Mouse (Mus musculus): ENCODE data around the gene Ndufaf2. TPM values are rescaled to one million over a fixed set of nuclear protein-coding genes. Genes with fewer than 3 reads are reported as not detected.

Gene Ndufaf2
- total RNA-seq (2021): 10 to 100 TPM; 30.5 to 30.9 TPM

DNA sequence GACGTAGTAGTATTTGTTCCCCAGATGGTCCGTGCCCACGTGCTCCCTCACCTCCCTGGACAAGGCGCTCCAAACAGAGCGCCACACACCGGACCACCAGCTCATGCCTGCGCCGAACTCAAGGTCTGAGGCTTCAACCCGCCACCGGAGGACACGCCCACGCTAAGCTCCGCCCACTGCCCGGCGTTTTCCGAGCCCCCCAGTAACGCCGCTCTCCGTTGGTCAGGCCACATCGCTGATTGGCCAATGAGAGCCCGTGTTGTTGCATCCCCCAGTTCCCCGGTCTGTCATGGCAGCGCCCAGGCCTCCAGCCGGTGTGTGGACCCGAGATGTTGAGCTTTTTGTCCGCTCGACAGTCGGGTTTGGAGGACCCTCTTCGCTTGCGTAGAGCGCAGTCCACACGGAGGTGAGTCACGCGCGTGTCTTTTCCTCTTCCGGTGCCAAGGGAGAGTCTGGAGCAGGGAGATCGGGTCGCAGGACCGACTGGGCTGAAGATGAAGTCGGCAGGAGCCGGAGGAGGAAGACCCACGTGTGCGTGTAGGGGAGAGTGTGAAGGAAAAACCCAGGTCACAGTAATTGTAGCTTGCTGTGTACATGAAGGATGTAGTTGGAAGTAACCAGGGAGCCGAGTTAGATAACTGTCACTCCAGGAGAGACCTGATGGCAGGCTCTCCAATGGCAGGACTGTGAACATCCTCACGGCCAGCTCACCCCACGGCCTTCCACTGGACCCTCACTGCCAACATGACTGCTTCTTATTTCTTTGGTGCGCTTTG, at the start of gene Ndufaf2, which contains the start of gene Ercc8:
Ndufaf2 (minus strand) TSS at position 159 of the 776 bp plus-strand sequence.
Ercc8 (plus strand) TSS at position 267 of the 776 bp plus-strand sequence.
- intact Hi-C loops (cut with DNase I): loop anchor here (10.0 kb wide), 1 partner anchor 114 kb away; the partner anchor contains the start of gene Smim15
- peak; percentile 98 for DNase-seq

DNA sequence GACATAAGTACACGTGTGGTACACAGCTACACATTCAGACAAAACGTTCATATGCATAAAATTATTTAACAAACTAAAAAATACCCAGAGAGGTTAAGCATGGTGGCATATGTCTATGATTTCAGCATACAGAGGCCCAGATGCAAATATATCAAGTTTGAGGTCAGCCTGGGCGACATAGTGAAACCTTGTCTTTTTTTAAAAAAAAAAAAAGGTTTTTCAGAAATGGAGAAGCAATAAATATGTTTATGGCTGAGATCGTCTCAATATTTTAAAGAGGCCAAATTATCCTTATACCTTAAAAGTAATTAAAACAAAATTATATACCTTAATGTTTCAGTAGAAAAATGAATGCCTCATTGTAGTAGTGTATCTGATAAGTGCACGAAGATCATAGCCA, 49.7 kb upstream of the Ndufaf2 start:
- DNase-seq: no peak
- intact Hi-C loops (cut with DNase I): no loop called here

- intact Hi-C loops (cut with DNase I): no loop called here
- DNase-seq: no peak
Measured at GRCm38 (mm10) chr13:108207447-108207846, 49.0 kb upstream of the Ndufaf2 start.

DNA sequence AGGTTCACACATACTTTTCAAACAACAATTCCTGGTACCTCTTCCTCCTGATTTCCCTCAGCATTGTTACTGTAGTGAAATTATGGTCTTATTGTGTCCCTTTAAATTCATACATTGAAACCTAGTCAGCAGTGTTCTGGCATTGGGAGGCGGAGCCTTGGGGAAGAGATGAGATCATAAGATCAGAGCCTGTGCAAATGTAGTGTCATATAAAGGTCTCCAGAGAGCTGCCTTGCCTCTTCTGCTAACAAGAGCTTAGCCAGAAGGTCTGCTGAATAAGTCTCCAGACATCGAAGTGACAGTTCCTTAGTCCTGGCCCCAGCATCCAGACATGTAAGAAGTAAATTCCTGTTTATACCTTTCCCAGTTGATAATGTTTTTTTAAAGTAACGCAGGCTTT, 46.4 kb upstream of the Ndufaf2 start:
- no peak for DNase-seq

GRCm38 (mm10) chr13:108195474-108195873, 37.1 kb upstream of the Ndufaf2 start:
- intact Hi-C loops (cut with DNase I): no loop called here
- no peak for DNase-seq

More for the DNA sequence above, 46.4 kb upstream of the Ndufaf2 start:
- intact Hi-C loops (cut with DNase I): no loop called here

GRCm38 (mm10) chr13:108191074-108191720, 32.8 kb upstream of the Ndufaf2 start:
- DNase-seq: peak; percentile 38
- intact Hi-C loops (cut with DNase I): loop anchor here (5.0 kb wide), 2 partner anchors 136 to 1021 kb away; no protein-coding TSS in a partner anchor

- intact Hi-C loops (cut with DNase I): no loop called here
Measured at GRCm38 (mm10) chr13:108187994-108188393, 29.6 kb upstream of the Ndufaf2 start.

GRCm38 (mm10) chr13:108185530-108185929, 27.1 kb upstream of the Ndufaf2 start:
- DNase-seq: no peak
- intact Hi-C loops (cut with DNase I): no loop called here

More at GRCm38 (mm10) chr13:108187994-108188393, 29.6 kb upstream of the Ndufaf2 start:
- no peak for DNase-seq

- DNase-seq: no peak
- intact Hi-C loops (cut with DNase I): no loop called here
Measured at GRCm38 (mm10) chr13:108184743-108185255, 26.4 kb upstream of the Ndufaf2 start.

- no peak for DNase-seq
- intact Hi-C loops (cut with DNase I): no loop called here
Measured at GRCm38 (mm10) chr13:108180821-108181220, 22.4 kb upstream of the Ndufaf2 start.

DNA sequence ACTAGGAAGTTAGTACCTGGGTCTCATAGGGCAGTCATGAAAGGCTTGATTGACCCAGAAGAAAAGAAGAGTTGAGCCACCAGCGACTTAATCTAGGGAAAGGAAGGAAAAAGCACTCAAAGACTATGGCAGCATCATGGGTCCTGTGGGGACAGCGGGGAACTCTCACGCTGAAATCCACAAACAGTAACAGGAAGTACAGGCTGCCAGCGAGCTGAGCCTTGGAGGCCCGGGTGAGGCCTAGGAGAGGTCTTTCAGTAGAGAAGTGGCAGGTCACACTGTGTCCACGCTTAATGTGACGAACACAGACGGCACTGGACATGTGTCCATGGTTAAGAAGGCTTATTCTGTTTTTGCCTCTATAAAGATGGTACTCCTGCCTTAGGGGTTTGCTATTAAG, 21.2 kb upstream of the Ndufaf2 start:
- DNase-seq: no peak
- intact Hi-C loops (cut with DNase I): no loop called here

DNA sequence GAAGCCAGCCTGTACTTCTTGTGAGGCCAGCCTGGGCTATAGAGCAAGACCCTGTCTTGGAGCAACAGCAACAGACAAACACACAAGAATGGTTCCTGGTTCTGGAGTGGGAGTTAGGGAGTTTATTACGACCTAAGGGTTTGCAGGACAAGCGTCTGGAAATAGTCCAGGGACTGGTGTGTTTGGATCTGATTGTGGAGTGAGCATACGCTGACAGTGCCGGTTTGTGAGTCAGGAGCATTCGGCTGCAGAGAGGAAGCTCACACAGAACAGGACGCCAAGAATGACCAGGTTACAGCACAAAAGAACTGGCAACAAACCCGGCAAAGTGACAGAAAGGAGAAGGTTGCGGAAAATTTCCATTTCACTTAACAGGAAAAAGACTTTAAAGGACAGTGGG, 12.1 kb upstream of the Ndufaf2 start:
- intact Hi-C loops (cut with DNase I): no loop called here
- DNase-seq: no peak

DNA sequence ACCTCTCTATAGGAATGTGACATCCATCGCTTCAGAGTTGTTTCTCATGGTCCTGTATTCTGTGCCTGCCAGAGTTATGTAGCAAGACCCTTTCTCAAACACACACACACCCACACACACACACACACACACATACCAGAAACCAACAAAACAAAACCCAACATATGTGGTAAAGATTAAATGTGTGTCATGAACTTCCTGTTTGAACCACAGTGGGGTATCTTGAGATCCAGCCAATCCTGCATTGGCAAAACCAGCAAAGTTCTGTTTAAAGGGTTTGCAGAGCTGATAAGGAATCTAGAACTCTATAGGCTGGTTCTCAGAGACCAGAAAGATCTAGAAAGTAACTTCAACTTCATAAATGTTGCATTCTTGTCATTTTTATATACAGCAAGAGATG, 11.6 kb upstream of the Ndufaf2 start:
- intact Hi-C loops (cut with DNase I): no loop called here
- no peak for DNase-seq

- intact Hi-C loops (cut with DNase I): no loop called here
Measured at GRCm38 (mm10) chr13:108164621-108165020, 6.2 kb upstream of the Ndufaf2 start.

GRCm38 (mm10) chr13:108163912-108164311, 5.5 kb upstream of the Ndufaf2 start:
- intact Hi-C loops (cut with DNase I): no loop called here
- DNase-seq: peak; percentile 73

More at GRCm38 (mm10) chr13:108164621-108165020, 6.2 kb upstream of the Ndufaf2 start:
- DNase-seq: no peak

- no peak for DNase-seq
- intact Hi-C loops (cut with DNase I): loop anchor here (10.0 kb wide), 1 partner anchor 115 kb away; the partner anchor contains the start of gene Smim15
Measured at GRCm38 (mm10) chr13:108159963-108160362, 1.5 kb upstream of the Ndufaf2 start.

- intact Hi-C loops (cut with DNase I): loop anchor here (10.0 kb wide), 1 partner anchor 114 kb away; the partner anchor contains the start of gene Smim15
- DNase-seq: no peak
Measured at GRCm38 (mm10) chr13:108159241-108159575, 785 bp upstream of the Ndufaf2 start.

DNA sequence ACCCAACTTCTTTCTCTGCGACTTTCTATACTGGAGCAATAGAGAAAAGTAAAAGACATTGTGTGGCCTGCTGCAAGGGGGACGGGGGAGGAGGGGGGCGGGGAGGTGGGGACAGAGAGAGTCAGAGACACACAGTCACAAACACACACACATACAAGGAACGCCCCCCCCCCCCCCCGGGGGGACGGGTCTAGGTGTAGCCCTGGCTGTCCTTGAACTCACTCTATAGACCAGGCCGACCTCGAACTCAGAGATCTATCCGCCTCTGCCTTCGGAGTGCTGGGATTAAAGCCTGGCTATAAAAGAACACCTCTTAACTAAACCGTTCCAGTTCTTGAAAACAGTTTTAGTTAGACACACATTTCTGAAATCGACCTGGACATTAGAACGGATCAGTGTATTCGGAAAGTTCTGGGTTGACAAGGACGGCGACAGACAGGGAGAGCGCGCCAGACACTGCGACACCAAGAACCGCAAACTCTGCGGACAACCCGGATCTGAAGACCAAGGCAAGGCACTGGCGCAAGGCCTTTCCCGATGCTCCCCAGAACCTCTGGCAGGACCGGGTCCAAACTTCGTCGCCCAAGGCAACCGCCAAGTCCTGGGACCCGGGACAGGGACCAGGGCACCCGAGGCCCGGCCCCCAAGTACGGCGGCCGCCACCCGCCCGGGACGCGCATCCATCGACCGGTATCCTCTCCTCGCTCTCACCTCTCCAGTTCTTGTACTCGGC, 525 bp downstream of the Ndufaf2 start:
- intact Hi-C loops (cut with DNase I): loop anchor here (10.0 kb wide), 1 partner anchor 113 kb away; the partner anchor contains the start of gene Smim15
- no peak for DNase-seq

DNA sequence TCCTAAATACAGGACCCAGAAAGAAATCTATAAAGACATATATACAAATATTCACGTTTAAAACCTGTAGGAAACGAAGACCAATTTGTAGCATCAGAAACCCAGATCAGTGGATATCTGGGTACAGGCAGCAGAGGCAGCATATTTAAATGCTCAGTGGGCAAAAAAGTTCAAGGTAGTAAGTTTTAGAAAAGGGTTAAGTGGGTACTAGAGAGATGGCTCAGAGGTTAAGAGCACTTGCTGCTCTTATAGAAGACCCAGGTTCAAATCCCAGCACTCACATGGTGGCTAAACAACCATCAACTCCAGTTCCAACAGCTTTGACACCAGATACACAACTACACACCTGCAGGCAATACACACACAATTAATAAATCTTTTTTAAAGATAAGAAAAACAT, 1.3 kb downstream of the Ndufaf2 start:
- intact Hi-C loops (cut with DNase I): loop anchor here (10.0 kb wide), 1 partner anchor 112 kb away; the partner anchor contains the start of gene Smim15
- no peak for DNase-seq

DNA sequence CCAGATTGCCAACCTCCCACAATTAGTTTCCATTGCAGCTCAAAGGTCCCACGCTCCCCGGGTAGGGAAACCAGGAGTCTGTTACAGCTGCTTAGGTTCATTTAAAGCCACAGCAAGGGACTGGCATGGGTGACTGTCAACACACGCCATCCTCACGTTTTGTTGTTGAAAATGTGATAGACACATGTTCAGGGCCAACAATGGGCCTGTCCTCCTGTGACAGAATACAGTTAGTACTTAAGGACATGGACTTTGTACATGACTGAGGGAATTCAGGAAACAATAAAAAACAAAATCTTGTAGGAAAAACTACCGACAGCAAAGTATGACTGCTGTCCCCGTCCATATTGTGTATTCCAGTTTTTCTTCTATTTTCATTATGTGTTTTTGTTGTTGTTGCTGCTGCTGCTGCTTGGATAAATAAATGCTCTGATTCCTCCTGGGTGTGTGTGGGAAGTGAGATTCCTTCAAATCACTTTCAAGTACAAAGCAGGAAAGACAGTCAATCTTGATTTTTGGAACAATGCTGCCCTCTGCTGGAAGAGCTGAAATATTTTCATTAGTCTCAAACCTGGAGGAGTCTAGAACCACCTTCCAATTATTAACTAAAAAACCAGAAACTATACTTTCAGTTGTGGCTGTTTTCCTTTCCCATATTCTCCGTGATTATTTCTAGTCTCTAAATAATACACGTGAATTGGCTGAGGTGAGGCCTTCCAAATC, 5.6 kb downstream of the Ndufaf2 start:
- peak; percentile 42 for DNase-seq
- intact Hi-C loops (cut with DNase I): loop anchor here (5.0 to 10.0 kb wide), 3 partner anchors 108 to 1051 kb away; partner anchors contain the start of gene Smim15
